Mouse (Mus musculus) frontal cortex, adult 2 months (tissue): ENCODE data around the gene Ksr1. TPM values are rescaled to one million over a fixed set of nuclear protein-coding genes. Genes with fewer than 3 reads are reported as not detected.

Source experiments
- DNase-seq, 2 experiments: peaks; one replicate each; pipeline ENCODE4 v3.0.0; 2022; ENCODE audit warnings: low spot score in 1 of 2; ENCODE audit errors: extremely low spot score in 1 of 2
- polyA plus RNA-seq: library from polyadenylated mRNA; depleted of rRNA; stranded (reverse); fragments of >200 nt; gene quantifications from 2 replicates; pipeline ENCODE4 v1.2.3, GENCODE M21; 2012

Ksr1 gene
- polyA plus RNA-seq, 1 experiment = 55.7 TPM

- no peak for DNase-seq
These were observed 16.5 kb downstream of the Ksr1 start for GRCm38 (mm10) chr11:79129388-79130356.

- DNase-seq = no peak
These were observed 18.0 kb downstream of the Ksr1 start for GRCm38 (mm10) chr11:79128233-79128632.

GRCm38 (mm10) chr11:79126963-79127362, 19.2 kb downstream of the Ksr1 start:
- no peak for DNase-seq

GRCm38 (mm10) chr11:79125775-79126174, 20.4 kb downstream of the Ksr1 start:
- DNase-seq = no peak

GRCm38 (mm10) chr11:79122556-79122955, 23.7 kb downstream of the Ksr1 start:
- DNase-seq = no peak

- no peak for DNase-seq
These were observed 26.1 kb downstream of the Ksr1 start for GRCm38 (mm10) chr11:79120087-79120486.

GRCm38 (mm10) chr11:79118918-79119377, 27.3 kb downstream of the Ksr1 start:
- DNase-seq = no peak

GRCm38 (mm10) chr11:79116665-79117064, 29.5 kb downstream of the Ksr1 start:
- peak; percentile 39 to 72 for DNase-seq

GRCm38 (mm10) chr11:79115659-79116058, 30.5 kb downstream of the Ksr1 start:
- no peak for DNase-seq

GRCm38 (mm10) chr11:79114061-79114460, 32.1 kb downstream of the Ksr1 start:
- no peak for DNase-seq

- DNase-seq = no peak
These were observed 32.8 kb downstream of the Ksr1 start for GRCm38 (mm10) chr11:79113397-79113796.

- DNase-seq = no peak
These were observed 33.5 kb downstream of the Ksr1 start for GRCm38 (mm10) chr11:79112559-79113302.

- DNase-seq = no peak
These were observed 34.2 kb downstream of the Ksr1 start for GRCm38 (mm10) chr11:79111864-79112558.

- no peak for DNase-seq
These were observed 35.8 kb downstream of the Ksr1 start for GRCm38 (mm10) chr11:79110446-79110845.

- DNase-seq = no peak
These were observed 38.3 kb downstream of the Ksr1 start for GRCm38 (mm10) chr11:79107934-79108333.

- DNase-seq = no peak
These were observed 41.2 kb downstream of the Ksr1 start for GRCm38 (mm10) chr11:79104998-79105397.

GRCm38 (mm10) chr11:79104538-79104937, 41.7 kb downstream of the Ksr1 start:
- DNase-seq = no peak

GRCm38 (mm10) chr11:79104096-79104495, 42.1 kb downstream of the Ksr1 start:
- no peak for DNase-seq

GRCm38 (mm10) chr11:79103461-79103869, 42.7 kb downstream of the Ksr1 start:
- DNase-seq = no peak

GRCm38 (mm10) chr11:79102280-79102679, 43.9 kb downstream of the Ksr1 start:
- DNase-seq = no peak

GRCm38 (mm10) chr11:79101568-79101967, 44.6 kb downstream of the Ksr1 start:
- DNase-seq = no peak
